Mouse (Mus musculus) gastrocnemius, postnatal 36 days (tissue): ENCODE results near the gene Car6. TPM values are rescaled to one million over a fixed set of nuclear protein-coding genes. Genes with fewer than 3 reads are reported as not detected.
A peak's percentile ranks its signal among the peaks of the same experiment; 100 is the strongest.

Experiments
- DNase-seq, 2 experiments: peaks; one replicate each; pipeline ENCODE4 v3.0.0; 2022
- intact Hi-C: fragments of 180-260 bp; cut with DNase I; formaldehyde crosslinking; loops from one replicate; pipeline ENCODE4 v1.15.1; 2025
- long read RNA-seq, 2 experiments: library from polyadenylated mRNA; stranded (forward); transcript quantifications; one replicate each; pipeline ENCODE4 v2.0.0; 2021
- total RNA-seq, 2 experiments: library from RNA; stranded (reverse); gene quantifications; 2 replicates each; pipeline ENCODE4 v1.2.3; 2021

The Car6 gene
- under 1 TPM in 1 of 2 experiments, not detected in 1; 0.37 TPM for total RNA-seq
- long read RNA-seq, experiment 1 = 0 reads
- long read RNA-seq, experiment 2 = 0 reads

- intact Hi-C loops = no loop called here
- DNase-seq = no peak
Measured at GRCm38 (mm10) chr4:150201232-150201631, at the start of gene Car6. TSS of gene Car6 (minus strand) at chr4:150201332.

- DNase-seq = no peak
- intact Hi-C loops = loop anchor here (2.0 to 5.0 kb wide), 2 partner anchors 38 to 77 kb away; no protein-coding TSS in a partner anchor
Measured at GRCm38 (mm10) chr4:150249731-150250270, 48.7 kb upstream of the Car6 start.

- intact Hi-C loops = loop anchor here (2.0 to 5.0 kb wide), 2 partner anchors 37 to 76 kb away; no protein-coding TSS in a partner anchor
- no peak for DNase-seq
Measured at GRCm38 (mm10) chr4:150248917-150249316, 47.8 kb upstream of the Car6 start.

GRCm38 (mm10) chr4:150248009-150248408, 46.9 kb upstream of the Car6 start:
- intact Hi-C loops = loop anchor here (2.0 to 5.0 kb wide), 2 partner anchors 36 to 75 kb away; no protein-coding TSS in a partner anchor
- peak in 1 of 2 experiments; percentile 60 for DNase-seq

GRCm38 (mm10) chr4:150245876-150246275, 44.7 kb upstream of the Car6 start:
- peak; percentile 46 to 53 for DNase-seq
- intact Hi-C loops = loop anchor here (5.0 kb wide), 1 partner anchor 34 kb away; no protein-coding TSS in a partner anchor

GRCm38 (mm10) chr4:150242745-150243144, 41.6 kb upstream of the Car6 start:
- intact Hi-C loops = no loop called here
- no peak for DNase-seq

GRCm38 (mm10) chr4:150241708-150242107, 40.6 kb upstream of the Car6 start:
- intact Hi-C loops = no loop called here
- no peak for DNase-seq

GRCm38 (mm10) chr4:150240381-150240886, 39.3 kb upstream of the Car6 start:
- DNase-seq = no peak
- intact Hi-C loops = no loop called here

GRCm38 (mm10) chr4:150239951-150240368, 38.8 kb upstream of the Car6 start:
- peak in 1 of 2 experiments; percentile 57 for DNase-seq
- intact Hi-C loops = no loop called here

- no peak for DNase-seq
Measured at GRCm38 (mm10) chr4:150239503-150239902, 38.4 kb upstream of the Car6 start.

GRCm38 (mm10) chr4:150239087-150239480, 38.0 kb upstream of the Car6 start:
- no peak for DNase-seq
- intact Hi-C loops = no loop called here

More at GRCm38 (mm10) chr4:150239503-150239902, 38.4 kb upstream of the Car6 start:
- intact Hi-C loops = no loop called here

GRCm38 (mm10) chr4:150238433-150239086, 37.4 kb upstream of the Car6 start:
- intact Hi-C loops = no loop called here
- no peak for DNase-seq

- intact Hi-C loops = no loop called here
- DNase-seq = no peak
Measured at GRCm38 (mm10) chr4:150237636-150238361, 36.7 kb upstream of the Car6 start.

GRCm38 (mm10) chr4:150236521-150237481, 35.7 kb upstream of the Car6 start, which contains the start of gene Eno1:
TSS of gene Eno1 (plus strand) at chr4:150236721.
- DNase-seq = peak; percentile 96 to 97
- intact Hi-C loops = no loop called here

- DNase-seq = no peak
- intact Hi-C loops = no loop called here
Measured at GRCm38 (mm10) chr4:150236031-150236430, 34.9 kb upstream of the Car6 start.

- DNase-seq = no peak
- intact Hi-C loops = no loop called here
Measured at GRCm38 (mm10) chr4:150235585-150235984, 34.5 kb upstream of the Car6 start.

- intact Hi-C loops = no loop called here
- DNase-seq = no peak
Measured at GRCm38 (mm10) chr4:150234599-150235327, 33.6 kb upstream of the Car6 start.

- no peak for DNase-seq
- intact Hi-C loops = no loop called here
Measured at GRCm38 (mm10) chr4:150231871-150232270, 30.7 kb upstream of the Car6 start.
